Mouse (Mus musculus): Measurements from ENCODE around the gene Naa20. TPM values are rescaled to one million over a fixed set of nuclear protein-coding genes. Genes with fewer than 3 reads are reported as not detected.
"Not testable (repeated sequence)": the region's sequence is repeated elsewhere in the genome, so short reads cannot be mapped to it uniquely, and the experiment has no call there.

Gene Naa20
- total RNA-seq, 2 experiments from 2014 or later, result 75.5 to 84.4 TPM

DNA sequence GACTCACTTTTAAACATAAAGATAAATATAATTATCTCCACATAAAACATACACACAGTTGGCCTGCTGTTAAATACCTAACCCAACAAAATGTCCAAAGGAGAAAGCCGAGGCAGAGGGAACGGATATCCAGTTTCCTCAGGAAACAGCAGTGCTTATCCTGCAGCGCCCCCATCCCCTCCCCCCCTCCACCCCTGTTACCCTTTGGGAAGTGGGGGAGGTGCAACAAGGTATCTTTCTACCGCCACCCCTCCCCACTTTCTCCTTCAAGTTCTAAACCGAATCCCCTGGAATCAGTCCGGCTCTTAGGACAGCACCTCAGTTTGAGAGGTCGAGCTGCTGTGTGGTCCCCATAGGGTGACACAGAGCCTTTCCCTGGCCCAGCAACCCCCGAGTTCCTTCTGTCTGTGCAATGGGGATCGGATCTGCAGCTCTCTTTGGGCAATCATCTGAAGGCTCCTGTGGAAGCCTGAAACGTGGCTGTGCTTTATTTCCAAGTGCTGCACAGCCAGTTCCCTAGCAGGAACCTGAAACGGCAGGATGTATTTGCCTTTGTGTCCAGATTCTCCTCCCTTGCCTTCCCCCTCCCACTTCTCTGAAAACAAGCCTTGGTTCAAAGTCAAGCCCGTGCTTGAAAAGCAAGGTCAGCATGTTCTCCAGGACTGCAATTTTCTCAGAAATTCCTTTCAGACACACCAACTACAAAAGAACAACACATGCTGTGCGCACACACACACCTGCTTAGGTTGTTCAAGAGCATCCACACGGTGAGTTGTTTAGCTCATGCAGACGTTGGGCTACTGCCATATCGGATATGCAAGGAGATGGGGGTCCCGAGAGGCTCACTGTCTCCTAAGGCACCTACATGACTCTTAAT, 17.6 kb upstream of the Naa20 start:
- no peak for DNase-seq (ENCODE audit: low spot score in 2 of 2)

DNA sequence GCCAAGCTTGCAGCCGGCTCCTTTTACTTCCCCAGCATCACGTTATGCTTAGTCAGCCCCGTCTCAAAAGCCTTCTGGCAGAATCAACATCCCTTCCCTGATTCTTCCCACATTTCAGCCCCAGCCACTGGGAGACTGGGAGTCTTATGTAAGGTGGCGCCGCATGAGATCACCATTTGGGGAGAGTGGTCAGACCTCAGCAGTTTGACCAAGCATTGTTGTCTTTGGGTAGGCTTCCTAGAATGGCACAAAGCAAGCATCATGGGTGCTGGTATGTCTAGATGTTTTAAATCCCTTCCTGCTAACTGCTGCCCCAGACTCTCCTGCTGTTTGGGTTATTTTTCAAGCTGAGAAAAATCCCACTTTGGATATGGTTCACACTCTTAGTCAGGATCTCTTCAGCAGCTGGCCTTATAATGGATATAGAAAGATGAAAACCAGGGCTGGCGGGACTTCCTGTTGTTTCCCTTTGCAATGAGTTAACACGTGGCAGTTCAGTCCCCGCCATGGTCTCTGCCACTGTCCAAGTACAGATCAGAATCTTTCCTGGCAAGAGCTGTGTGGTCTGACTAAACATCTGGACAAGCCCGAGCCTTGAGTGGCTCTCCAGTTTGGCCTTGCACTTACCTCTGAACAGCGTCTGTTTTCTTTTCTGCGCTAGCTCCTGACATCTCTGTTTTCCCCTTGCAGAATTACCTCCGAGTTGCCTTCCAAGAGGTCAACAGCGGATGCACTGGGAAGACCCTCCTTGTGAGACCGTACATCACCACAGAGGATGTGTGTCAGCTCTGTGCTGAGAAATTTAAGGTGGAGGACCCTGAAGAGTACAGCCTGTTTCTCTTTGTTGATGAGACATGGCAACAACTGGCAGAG, 16.8 kb upstream of the Naa20 start:
- peak; percentile 55 to 57 for DNase-seq (ENCODE audit: low spot score in 2 of 2)

DNA sequence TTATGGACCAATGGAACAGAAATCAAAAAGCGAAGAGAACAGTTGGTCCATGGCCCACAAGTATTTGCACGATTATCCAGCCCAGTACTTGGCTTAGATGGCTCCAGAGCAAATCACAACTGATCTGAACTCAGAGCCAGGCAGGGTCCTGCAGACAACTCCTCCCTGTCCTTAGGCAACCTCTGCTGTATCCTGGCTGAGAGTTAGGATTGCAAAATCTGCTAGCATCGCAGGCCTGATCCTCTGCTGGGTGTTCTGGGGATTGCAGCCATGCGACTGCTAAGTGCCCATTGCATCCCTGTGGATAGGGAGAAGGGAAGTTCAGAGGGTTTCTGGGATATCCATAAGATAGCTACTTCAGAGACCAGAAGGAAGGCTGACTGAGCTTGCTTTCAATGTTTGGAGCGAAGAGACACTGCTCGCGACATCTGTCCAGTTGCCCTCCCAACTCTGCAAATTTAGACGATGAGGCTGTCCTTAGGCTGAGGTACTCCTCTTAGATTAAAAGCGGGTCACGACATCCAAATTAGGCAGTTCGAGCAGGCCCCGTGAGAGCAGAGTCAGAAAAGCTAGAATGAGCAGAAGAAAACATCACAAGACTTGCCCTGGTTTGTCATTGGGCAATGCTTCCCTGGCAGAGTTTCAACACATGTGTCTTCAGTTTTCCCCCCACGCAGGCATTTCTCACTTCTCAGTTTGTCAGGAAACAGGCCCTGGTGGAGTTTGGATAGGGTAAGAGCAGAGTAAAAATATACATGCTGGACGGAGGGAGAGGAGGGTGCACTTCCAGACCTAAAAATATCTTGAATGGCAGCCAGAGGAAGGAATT, 13.7 kb upstream of the Naa20 start:
- DNase-seq (ENCODE audit: low spot score in 2 of 2), result peak; percentile 57 to 67

GRCm38 (mm10) chr2:145888766-145889480, 13.0 kb upstream of the Naa20 start:
- no peak for DNase-seq (ENCODE audit: low spot score in 2 of 2)

DNA sequence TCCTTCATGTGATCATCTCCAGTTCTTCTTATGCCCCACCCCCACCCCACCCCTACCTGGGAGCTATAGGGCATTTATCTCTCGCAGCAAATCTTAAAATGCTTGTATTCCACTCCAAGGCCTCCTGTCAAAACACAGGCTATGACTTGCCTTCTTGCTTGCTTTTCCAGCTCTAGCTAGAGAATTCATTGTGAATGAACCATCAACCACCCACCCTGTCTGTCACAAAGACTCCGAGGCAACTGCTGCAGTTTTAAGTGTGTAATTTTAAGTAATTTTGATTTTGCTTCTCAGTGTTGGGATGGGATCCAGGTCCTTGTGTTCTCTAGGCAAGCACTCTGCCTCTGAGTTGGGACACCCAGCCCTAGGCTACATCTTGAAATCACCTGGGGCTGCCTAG, 11.3 kb upstream of the Naa20 start:
- DNase-seq (ENCODE audit: low spot score in 2 of 2), result no peak

GRCm38 (mm10) chr2:145893756-145894155, 8.1 kb upstream of the Naa20 start:
- DNase-seq (ENCODE audit: low spot score in 2 of 2), result no peak

DNA sequence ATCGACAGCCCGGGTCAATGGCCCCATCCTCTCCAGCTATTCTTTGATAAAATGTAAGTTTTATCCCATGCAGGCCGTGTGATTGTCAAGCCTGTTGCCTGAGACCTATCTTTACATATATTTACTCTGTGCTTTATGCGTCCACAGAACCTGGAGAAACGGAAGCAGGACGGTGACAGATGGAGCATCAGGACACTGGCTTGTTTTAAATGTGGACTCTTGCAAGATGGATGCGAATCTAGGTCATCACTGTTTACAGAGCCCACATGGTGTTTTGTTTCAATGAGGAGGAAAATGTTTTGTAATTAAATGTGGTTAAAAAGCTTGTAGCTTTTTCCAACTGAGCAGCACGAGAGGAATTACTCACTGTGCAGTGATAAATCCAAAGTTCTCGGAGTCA, 3.8 kb upstream of the Naa20 start:
- no peak for DNase-seq (ENCODE audit: low spot score in 2 of 2)

DNA sequence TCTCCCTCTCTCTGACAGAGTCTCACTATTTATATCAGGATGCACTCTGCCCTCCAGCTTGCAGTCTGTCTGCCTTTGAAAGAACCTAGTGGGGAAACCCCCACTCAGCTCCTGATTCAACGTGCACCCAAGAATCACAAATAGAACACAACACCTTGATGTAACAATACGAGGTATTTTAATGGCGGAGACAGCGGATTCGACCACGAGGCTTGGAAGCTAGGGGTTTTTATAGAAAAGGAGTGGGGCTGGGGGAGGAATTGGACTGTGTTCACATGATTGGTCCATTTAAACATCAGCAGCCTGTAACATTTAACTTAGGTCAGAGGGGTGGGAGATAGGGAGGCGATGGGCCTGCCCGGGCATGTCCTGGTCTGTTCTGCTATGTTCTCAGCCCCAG, 1.6 kb upstream of the Naa20 start:
- not testable (repeated sequence) for DNase-seq (ENCODE audit: low spot score in 2 of 2)

DNA sequence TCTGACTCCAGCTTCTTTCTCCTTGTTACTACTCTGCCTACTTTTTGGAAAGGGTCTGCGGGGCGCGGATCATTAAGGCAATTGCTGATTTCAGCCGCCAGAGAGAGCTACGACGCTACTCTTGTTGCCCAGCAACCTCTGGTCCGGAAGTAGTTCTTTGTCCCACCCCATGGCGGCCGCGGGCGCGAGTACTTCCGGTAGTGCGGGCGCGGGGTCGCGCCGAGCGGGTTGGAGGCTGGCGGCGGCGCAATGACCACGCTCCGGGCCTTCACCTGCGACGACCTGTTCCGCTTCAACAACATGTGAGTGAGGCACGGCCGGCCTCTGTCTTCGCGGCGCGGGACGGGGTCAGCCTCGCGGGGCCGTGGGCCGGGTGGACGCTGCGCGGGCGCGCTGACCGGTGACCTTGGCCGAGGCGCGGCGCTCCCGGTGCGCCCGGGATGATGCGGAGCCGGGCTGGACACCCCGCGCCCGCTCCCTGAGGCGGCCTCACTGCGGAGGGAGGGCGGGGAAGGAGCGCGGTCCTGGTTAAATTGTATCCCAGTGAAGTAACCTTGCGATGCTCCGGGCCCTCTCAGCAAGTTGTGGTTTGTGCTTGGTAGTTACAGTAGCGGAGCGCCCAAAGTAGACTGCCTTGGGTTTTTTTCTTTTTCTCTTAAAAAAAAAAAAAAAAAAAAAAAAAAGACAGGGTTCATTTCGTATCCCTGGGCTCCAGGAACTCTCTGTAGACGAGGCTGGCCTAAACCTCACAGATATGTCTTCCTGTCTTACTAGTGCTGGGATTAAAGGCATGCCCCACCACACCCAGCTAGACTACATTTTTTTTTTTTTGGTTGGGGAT, 1.4 kb downstream of the Naa20 start:
- DNase-seq (ENCODE audit: low spot score in 2 of 2), result peak; percentile 89 to 93

- no peak for DNase-seq (ENCODE audit: low spot score in 2 of 2)
Measured at GRCm38 (mm10) chr2:145903983-145904616, 2.2 kb downstream of the Naa20 start.

DNA sequence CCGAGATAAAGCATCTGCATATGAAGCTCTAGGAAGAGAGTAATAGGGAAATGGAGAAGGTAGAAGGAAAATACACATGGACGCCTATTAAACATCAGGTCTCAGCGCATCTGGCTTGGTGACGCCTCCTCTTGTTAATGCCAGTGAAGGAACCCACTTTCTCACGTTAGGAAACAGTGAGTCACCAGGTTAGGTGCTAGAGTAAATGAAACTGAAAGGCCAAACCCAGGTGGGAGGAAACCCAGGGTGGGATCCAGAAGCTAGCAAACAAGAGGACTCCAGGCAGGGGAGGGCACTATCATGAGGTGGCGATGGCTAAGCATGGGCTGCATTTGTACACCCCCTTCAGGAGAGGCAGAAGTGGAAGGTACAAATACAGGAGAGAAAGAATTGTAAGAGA, 3.3 kb downstream of the Naa20 start:
- no peak for DNase-seq (ENCODE audit: low spot score in 2 of 2)

DNA sequence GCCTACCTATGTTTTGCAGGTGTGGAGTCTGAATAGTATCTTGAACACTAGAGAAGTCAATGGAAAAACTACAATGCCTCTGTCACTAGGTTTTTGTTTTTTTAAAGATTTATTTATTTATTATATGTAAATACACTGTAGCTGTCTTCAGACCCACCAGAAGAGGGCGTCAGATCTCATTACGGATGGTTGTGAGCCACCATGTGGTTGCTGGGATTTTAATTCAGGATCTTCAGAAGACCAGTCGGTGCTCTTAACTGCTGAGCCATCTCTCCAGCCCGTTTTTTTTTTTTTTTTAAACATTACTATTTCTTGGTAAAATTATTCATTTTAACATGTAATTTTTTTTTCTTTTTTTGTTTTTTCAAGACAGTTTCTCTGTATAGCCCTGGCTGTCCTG, 4.0 kb downstream of the Naa20 start:
- DNase-seq (ENCODE audit: low spot score in 2 of 2), result not testable (repeated sequence)

DNA sequence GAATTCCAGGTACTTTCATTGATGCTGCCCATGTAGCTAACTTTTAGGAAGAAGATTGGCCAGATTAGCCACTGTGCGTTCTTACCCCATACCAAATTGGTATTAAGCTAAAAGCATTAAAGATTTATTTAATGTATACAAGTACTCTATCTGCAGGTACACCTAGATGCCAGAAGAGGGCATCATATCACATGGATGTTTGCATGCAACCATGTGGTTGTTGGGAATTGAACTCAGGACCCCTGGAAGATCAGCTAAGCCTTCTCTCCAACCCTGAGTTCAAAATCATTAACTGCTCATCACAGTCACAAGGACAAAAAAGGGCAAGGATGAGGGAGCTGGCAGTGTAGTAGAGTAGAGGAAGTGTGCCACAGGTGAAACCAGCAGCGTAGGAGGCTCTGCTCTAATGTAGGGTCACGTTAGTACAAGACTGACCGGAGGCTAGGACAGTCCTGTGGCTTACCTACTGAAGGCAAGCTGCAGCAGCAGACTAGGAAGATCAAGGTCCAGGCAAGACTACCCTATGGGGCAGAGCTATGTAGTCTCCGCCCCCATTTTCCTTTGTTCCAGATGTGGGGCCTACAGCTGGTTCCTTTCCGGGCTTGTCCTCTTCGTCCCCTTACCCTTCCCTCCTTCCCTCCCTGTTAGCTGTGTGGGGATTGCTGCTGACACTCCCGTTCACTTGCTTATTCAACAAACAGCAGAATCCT, 19.2 kb downstream of the Naa20 start:
- DNase-seq (ENCODE audit: low spot score in 2 of 2), result no peak

- peak; percentile 94 to 97 for DNase-seq (ENCODE audit: low spot score in 2 of 2)
Measured at GRCm38 (mm10) chr2:145934339-145935231, 32.7 kb downstream of the Naa20 start, which contains the start of the genes Cfap61 and Crnkl1. TSS of gene Cfap61 (plus strand) at chr2:145934784. TSS of gene Crnkl1 (minus strand) at chr2:145935014.

GRCm38 (mm10) chr2:145936975-145937374, 35.1 kb downstream of the Naa20 start:
- DNase-seq (ENCODE audit: low spot score in 2 of 2), result no peak

GRCm38 (mm10) chr2:145941403-145941802, 39.5 kb downstream of the Naa20 start:
- no peak for DNase-seq (ENCODE audit: low spot score in 2 of 2)

DNA sequence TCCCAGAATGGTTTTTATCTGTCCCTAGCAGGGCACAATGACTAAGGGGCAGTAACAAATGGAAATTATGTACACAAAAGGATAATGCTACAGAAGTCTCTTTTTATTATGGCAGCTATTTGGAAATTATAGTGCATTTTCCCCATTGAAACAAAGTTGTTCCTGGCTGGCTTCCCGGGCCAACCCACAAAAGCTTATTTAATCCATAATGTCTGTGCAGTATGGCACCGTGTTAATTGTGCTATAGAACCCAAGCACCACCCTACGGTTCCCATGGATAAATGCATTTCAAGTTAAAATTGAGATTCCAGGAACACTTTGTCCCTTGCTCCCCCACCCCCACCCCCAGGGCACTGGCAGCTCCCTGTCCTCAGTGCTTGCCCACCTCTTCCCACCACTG, 42.4 kb downstream of the Naa20 start:
- DNase-seq (ENCODE audit: low spot score in 2 of 2), result peak; percentile 26 to 42

Data from left cerebral cortex, adult 18-20 months (tissue).